Mouse (Mus musculus) testis, postnatal 10 days (tissue): ENCODE results near the gene Dph3.
A peak's percentile ranks its signal among the peaks of the same experiment; 100 is the strongest.
"Not testable (repeated sequence)": the region's sequence is repeated elsewhere in the genome, so short reads cannot be mapped to it uniquely, and the experiment has no call there.

Source experiments
- DNase-seq: peaks from one replicate; pipeline ENCODE4 v3.0.0; 2021; ENCODE audit warnings: low spot score

Gene Dph3

DNA sequence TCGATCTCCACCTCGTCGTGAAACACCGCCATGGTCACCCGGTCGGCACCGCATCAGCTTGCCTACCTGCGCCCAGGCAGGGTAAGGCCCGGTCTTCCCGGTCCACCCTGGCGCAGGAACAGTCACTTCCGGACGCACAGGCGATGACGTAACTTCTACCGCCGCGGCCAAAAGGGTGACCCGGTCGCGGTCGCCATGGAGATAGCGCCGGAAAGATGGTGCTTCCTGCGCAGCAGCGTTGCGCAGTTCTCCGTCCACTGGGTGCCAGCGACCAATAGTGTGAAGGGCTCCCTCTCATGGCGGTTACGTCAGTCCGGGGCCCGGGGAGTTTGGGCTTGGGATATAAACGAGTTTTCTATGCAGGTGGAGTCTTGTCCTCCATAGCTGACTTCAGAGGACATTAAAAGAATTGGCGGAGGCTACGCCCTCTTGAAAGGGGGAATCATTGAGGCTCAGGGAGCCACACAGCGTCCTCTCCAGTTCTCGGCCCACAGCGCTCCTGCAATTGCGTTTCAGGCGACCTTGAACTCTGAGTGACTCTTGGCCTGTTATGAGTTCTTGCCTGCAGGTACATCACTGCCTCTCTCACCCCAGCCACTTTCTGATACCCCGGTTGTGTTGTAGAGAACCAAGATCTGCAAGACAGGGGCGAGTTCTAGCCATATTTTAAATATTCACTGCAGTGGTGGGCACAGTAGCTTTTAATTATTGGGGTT, at the start of gene Dph3:
Dph3 (minus strand) TSS at position 244 of the 716 bp plus-strand sequence.
- peak; percentile 99 for DNase-seq

DNA sequence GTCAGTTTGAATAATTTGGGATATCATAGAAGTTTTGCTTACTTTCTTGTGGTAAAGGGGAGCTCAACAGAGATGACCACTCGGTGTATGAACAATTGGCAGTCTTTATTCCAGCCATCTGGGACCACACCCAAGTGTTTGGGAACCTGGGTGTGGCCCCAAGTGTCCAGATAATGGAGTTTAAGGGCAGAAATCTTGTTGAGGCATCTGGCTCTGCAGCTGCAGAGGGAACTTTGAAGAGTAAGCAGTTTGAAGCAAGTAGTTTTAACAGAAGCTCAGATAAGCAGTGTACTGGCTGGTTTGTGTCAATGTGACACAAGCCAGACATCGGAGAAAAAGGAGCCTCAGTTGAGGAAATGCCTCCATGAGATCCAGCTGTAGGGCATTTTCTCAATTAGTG, 48.8 kb upstream of the Dph3 start:
- no peak for DNase-seq

DNA sequence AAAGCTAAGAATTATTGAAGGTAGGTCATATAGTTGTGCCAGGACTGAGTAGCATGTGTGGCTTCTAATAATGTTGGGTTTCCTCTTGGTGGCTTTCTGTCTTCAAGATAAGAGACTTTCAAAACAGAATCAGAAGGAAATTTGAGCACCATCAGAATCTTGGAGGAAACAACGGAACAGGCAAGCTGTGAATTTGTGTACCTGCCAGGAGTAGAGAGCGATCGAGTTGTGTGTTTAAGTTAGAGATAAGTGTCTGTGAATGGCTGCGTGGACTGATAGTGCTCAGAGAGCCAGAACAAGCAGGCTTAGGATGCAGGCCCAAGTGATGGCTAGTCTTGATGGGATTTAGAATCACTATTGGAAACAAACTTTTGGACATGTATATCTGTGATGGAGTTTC, 46.3 kb upstream of the Dph3 start:
- DNase-seq = no peak

DNA sequence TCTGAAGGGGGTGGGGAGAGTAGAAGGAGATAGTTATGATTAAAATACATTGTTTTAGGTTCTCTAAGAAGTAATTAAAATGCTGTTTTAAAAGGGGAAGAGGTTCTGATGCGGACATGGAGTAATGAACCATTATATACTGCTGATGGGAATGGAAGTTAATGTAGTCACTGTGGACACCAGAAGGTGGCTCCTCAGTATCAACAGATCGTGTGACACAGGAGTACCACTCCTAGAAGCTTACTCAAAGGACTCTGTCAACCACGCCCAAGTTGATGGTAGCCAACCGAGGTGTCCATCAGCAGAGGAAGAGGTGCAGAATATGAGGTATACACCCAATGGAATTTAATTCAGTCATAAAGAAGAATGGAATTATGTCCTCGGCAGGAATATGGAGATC, 42.9 kb upstream of the Dph3 start:
- no peak for DNase-seq

DNA sequence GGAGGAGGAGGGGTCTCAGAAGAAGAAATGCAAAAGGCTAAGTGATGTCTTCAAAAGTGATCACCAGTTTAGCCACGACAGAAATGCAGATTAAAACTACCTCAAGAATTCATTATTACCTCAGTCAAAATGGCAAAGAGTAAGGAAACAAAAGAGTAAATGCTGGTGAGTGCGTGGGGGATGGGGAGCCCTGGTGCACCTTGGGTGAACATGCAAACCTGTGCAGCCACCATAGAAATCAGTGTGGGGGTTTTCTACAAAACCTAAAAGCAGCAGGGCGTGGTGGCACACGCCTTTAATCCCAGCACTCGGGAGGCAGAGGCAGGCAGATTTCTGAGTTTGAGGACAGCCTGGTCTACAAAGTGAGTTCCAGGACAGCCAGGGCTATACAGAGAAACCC, 39.7 kb upstream of the Dph3 start:
- DNase-seq = not testable (repeated sequence)

DNA sequence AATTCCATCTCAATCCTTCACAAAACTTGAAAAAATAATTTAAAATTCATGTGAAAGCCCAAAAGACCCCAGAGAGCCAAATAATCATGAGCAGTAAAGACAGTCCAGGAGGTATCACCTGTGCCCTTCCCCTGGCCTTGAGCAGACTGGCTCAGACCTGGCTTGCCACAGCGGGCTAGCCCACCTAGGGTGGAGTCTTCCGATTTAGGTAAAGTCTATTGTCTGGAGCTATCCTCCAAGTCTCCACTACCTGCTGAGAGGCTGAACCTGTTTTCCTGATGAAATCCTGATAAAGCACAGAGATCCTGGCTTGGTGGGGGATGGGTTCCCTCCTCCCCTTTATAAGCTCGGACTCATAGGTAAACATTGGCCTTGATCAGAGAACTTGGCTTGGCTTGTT, 38.7 kb upstream of the Dph3 start:
- no peak for DNase-seq

DNA sequence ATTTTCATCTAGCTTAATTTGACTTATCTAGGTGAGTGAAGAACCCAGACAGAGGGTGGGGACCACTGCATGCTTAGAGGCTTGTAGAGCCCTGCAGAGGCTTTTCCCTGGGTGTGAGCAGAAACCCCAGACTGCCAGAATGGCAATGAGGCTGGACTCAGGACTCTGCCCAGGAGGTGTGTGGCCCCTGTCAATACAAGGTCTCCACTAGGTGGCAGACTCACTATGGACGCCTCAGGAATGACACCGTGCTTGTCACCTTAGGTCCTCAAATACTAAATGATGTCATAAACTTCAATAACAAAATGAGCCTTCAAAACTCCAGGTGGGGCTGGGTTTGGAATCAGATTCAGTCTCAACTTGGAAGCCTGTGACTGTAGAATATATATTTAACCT, 36.4 kb upstream of the Dph3 start:
- peak; percentile 48 for DNase-seq

DNA sequence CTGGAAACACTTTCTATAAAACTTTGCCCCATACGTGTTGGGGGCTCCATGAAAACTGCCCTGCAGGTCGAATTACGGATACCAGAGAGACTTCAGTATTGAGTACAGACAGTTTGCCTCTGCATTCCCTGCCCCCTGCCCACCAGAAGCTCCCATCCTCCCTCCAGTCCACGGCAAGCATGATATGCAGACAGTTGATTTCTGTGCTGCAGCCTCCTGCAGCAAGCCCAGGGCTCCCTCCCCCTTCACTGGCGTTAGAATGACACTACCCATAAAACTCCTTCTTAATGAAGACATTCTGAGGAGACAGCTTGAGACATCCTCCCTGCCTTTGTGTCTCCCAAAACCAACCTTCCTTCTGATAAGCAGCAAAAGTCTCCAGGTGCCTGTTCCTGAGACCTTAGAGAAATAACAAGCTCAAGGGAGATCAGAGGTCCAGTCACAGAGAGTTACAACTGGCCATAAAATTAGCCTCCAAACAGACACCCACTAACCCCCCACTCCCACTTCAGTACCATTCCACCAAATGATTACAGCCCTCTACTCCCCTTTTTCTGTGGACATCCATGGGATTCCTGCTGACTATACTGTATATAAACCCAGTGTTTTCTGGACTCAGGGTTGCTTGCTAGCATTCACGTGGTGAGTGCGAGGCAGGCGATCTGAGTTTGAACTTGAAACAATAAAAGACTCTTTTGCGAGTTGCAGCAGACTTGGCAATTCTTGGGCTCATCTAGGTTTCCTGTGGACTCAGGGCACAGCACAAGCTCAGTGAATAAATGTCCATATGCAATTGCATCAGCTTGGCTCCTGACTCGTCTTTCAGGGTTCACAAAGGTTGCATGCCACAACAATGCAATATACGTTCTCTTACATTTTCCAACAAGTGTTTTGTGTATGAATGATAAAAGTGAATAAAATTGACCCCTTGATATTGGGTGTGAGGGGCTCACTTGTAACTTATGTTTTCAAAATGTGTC, 35.7 kb upstream of the Dph3 start:
- DNase-seq = no peak

DNA sequence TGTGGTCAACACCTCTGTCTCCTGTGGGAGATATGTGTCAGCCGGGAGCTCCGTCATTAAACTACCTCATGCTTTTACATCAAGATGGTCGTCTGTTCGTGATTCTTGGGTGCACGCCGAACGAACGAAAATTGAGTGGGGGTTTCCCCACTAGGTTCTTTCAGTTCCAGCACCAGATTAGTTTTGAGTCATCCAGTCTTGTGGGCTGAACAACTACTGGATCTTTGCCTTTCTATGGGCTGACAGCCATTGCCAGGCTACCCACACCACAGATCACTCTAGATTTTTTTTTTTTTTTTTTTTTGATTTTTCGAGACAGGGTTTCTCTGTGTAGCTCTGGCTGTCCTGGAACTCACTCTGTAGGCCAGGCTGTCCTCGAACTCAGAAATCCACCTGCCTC, 26.6 kb upstream of the Dph3 start:
- DNase-seq = not testable (repeated sequence)

DNA sequence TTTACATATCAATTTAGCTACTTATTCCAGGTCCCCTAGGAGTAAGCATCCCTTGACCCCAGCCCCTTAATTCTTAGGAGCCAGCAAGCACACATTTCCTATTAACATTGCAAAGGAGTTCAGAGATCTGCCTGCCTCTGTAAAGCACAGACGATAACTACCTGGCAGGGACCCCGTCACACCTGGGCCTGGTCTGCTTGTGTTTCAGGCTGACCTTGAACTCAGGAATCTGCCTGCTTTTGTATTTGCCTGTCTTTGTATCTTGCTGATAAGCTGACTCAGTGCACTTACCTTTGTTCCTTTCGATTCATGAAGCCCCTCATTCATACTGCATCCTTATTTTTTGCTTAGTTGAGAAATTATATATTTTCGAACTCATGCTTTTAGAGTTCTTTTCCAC, 21.4 kb upstream of the Dph3 start:
- no peak for DNase-seq

DNA sequence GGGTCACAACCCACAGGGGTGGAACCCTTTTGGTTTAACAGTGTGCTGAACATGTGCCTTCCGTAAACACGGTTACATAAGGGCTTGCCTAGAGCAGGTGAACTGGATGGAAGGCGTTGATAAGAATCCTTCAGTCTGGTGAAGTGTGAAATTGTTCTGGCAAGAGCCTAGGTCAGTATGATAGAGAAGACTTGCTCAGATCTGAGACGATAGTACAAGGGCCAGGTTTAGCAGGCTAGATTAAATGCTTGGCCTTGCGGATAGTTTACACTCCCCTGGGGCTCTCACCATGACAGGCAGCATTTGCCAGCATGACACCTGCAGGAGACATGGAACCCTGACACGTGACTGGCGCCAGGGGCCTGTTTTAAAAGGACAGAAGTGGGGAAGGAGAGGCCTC, 20.1 kb upstream of the Dph3 start:
- no peak for DNase-seq

DNA sequence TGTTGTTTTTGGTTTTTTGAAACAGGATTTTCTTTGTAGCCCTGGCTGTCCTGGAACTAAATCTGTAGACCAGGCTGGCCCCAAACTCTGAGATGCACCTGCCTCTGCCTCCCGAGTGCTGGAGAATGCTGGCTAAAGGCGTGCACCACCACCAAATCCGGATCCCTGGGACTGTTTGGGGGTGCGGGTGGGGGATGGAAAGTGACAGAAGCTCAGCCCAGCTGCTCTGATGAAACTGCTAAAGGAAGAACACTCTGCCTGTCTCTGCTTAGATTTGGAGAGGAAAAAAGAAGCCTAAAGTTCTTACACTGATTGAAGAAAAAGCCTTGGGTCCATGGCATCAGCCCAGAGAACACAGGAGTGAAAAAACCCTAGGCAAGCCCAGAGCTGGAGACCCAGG, 18.0 kb upstream of the Dph3 start:
- DNase-seq = no peak

DNA sequence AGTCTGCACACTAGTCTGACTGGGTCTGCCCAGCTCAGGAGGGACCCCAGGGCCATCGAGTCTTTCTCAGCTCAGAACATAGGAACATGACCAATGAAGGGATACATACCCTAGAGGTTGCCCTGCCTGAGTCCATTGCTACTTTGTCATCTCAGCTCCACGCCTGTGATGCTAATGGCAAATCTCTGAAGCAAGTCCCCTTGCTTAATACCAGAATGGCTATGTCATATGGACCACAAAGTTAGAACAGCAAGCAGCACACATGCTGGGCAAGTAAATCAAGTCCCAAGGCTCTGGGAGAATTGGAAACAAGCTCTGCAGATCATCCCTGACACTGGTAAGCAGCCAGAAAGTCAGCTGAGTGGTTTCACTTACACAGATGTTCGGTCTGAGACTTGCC, 13.4 kb upstream of the Dph3 start:
- no peak for DNase-seq

DNA sequence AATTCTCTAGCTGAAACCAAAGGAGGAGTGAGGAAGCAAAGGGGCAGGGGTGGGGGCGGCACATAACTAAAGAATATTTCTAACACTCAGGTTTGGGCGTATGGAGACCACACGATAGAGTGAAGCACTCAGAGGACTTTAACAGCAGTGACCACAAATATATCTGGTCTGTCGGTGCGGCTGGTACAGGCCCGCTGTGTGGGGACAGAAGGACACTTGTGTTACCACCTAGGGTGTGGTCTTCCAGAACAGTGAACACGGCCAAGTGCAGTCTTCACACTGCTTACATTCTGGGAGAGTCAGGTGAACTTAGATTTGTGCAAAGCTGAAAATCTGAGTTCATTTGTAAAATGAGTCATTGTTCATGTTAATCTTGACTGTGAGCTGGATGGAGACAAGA, 12.2 kb upstream of the Dph3 start:
- no peak for DNase-seq

DNA sequence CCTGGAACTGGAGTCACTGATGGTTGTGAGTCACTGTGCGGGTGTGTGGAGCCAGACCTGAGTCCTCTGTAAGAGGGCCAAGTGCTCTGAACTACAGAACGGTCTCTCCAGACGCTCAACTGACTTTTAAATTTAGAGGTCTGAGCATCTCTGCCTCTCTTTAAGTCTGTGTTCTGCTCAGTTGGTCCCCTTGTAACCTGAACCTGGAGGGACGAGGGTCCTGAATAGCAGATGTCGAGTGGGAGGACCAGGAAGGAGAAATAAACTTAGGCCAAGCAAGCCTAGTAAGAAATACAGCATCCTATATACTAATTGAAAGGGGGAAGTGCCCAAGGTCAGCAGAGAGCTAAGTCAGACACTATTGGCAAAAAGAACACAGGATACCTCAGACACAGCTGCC, 11.2 kb upstream of the Dph3 start:
- DNase-seq = no peak

DNA sequence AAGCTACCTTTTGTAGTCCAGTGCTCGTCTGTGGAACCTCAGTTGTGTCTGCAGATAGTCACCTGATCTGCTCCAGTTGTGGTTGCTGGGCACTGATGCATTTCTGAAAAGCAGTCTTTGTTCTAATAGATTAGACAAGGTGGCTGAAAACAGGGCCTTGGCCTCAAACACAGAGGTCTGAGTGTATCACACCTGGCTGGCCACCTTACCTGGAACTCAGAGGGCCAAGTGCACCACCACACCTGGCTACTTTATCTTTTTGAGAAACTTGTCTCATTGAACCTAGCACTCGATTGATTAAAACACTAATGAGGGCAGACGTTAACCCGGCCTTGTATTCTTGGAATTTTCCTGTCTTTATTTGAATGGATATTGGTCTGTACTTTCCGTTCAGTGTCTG, 10.1 kb upstream of the Dph3 start:
- DNase-seq = no peak

DNA sequence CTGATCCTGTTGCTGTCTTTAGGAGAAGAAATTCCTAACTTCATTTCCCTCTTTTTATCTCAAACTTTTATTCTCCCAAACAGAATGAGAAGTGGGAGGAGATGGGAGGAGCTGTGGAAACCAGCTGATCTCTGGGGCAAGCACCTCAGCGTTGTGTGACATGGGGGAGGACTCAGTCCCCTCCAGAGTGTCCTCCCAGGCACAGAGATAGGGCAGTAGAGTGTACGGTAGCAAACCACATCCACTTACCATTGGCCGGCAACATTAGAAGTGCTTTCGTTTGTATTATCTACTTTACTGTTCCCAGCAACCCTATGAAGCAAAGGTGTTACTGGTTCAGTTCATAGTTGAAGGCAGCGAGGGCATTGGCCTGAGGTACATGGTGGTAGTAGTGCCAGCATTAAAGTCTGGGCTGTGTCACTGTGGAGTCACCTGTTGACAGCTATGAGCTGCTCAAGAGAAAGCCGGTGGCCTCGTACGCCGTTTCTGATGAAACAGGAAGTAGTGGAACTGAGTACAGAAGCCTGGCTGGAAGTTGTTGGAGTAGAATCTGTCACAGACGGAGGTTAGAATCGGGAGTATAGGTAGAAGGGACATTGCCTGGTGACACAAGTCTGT, 8.1 kb upstream of the Dph3 start:
- DNase-seq = no peak

DNA sequence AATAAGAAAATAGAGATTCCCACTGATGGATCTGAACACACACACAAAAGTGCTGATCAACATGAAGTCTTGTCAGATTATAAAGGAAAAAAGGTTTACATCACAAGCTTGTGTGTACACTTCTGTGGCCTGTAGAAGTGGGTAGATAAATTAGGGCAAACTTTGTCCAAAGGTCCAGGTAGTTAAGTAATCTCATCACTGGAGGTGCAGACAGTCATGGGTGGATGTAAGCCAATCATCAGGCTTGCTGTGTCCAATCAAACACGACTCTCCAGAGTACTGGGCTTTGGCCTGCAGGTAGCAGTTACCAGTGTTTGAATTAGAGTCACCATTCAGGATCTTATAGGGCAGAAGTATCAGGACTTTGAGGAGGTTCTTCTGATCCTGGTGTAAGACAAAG, 7.5 kb upstream of the Dph3 start:
- DNase-seq = no peak

DNA sequence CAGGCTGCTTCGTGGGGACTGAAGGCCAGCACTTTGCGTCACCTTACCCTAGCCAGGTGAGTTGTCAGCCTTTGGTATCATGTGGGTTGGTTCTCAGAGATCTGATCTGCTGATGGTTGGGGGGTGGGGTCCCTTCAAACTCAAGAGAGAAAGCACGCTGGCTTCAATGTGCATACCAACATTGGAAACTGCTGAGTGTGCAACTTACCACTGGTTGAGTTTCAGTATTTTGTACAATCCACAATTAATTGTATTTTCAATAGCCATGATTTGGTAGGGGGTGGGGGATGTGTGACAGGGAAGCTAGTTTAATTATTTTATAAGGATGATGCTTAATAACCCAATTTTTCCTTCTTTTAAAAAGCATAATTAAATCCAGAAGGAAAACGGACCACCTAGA, 6.2 kb upstream of the Dph3 start:
- no peak for DNase-seq

DNA sequence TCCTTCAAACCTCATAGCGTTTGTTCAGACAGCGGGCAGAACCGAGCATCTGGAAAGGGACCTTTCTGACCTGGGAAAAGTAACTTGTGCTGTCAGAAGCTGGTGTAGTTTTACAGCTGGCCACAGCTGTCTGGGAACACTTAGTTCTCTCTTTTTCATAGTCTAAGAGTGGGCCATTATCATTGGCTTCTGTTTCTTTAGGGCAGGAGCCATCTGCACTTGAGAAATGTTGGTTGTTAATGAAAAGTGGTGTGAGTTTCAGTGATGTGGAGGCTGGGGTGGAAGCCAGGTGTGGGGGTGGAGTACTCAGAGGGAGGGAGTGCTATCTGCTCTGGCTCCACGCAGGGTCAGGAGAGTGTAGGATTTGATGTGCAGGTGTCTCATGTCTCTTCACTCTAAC, 5.6 kb upstream of the Dph3 start:
- DNase-seq = no peak

DNA sequence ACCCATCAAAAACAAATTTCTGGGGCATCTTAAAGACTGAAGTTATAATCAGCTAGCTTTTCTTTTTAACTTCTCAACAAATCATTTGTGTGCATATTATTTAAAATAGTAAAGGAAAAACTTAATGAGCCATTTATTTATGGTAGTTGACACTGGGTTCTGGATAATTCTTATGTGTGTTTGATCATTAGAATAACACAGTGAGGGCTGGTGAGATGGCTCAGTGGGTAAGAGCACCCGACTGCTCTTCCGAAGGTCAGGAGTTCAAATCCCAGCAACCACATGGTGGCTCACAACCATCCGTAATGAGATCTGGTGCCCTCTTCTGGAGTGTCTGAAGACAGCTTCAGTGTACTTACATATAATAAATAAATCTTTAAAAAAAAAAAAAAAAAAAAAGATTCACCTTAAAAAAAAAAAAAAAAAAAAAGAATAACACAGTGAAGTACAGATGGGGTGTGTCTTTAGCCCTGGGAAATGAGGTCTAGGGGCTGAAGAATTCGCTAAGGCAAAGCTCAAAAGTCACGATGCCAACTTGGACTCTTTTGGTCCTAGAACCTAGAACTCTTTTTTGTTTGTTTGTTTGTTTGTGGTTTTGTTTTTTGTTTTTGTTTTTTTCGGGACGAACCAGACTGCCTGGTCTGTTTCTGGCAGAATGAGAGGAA, 2.2 kb upstream of the Dph3 start:
- not testable (repeated sequence) for DNase-seq

DNA sequence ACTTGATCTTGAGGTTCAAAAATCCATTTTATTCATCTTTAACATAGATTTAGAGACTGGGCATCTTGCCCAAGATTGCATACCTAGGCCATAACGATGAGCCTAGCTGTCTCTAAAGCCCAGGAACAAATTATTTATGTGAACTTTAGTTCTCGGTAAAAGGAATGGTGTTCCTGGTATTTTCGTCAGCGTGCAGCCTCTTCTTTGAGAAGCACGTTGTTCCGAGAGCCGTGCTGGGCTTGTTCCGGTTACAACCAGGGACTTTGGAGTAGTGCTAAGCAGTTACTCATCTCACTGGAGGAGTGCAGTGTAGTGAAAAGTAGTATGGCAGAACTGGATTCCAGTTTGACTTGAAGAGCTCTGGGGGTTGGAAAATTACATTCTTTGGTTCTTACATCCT, 697 bp upstream of the Dph3 start:
- no peak for DNase-seq
